Mouse (Mus musculus): ENCODE measurements around the gene Bicc1. TPM values are rescaled to one million over a fixed set of nuclear protein-coding genes. Genes with fewer than 3 reads are reported as not detected.

The Bicc1 gene
- total and polyA plus RNA-seq, 3 experiments: 13.7 to 17.1 (median 14.6) TPM

- Histone ChIP-seq H3K27ac (no peak overlapping the region; the same call in 1 of the 2 replicates), H3K36me3 (ENCODE audit: control insufficient read depth, insufficient read depth, low read length) (no peaks in the 10 kb centered on the region; the same call in 1 of the 2 replicates), H3K79me2 (replicated peaks; ENCODE audit: control insufficient read depth, insufficient read depth, low read length) (no peaks in the 10 kb centered on the region), H3K9ac (ENCODE audit: low read depth, low read length) (no peak overlapping the region), H3K27me3 (ENCODE audit: control insufficient read depth, insufficient read depth, low read length) (no peaks in the 10 kb centered on the region), H3K4me3 (no peak overlapping the region), H3K4me1 (ENCODE audit: control insufficient read depth, insufficient read depth, low read length) (peaks cover 4% of the 10 kb centered on the region)
- DNase-seq: no peak
- TF ChIP-seq POLR2A (IDR thresholded peaks at IDR 0.05; ENCODE audit: insufficient read depth, low read depth, low read length) (no peak), EP300 (IDR thresholded peaks at IDR 0.05; ENCODE audit: insufficient read depth, low read depth, low read length) (no peak), CTCF (IDR thresholded peaks at IDR 0.05) (no peak)
- intact Hi-C loops (cut with DNase I): no loop called here
- WGBS: 29% methylated on average over 6 of the region's 6 CpGs
These were observed 217.9 kb downstream of the Bicc1 start for GRCm38 (mm10) chr10:70941623-70942022.

GRCm38 (mm10) chr10:70939751-70940150, 219.7 kb downstream of the Bicc1 start:
- peak overlapping the region; percentile 6; the same call in 1 of the 2 replicates for H3K27ac ChIP-seq
- no peaks in the 10 kb centered on the region for H3K27me3 ChIP-seq (ENCODE audit: control insufficient read depth, insufficient read depth, low read length)
- DNase-seq: peak; percentile 55 to 72
- no peaks in the 10 kb centered on the region for H3K79me2 ChIP-seq (replicated peaks; ENCODE audit: control insufficient read depth, insufficient read depth, low read length)
- TF ChIP-seq POLR2A (IDR thresholded peaks at IDR 0.05; ENCODE audit: insufficient read depth, low read depth, low read length) (no peak), CTCF (IDR thresholded peaks at IDR 0.05) (no peak), EP300 (IDR thresholded peaks at IDR 0.05; ENCODE audit: insufficient read depth, low read depth, low read length) (no peak)
- WGBS: 41% methylated on average over 12 of the region's 12 CpGs
- H3K36me3 ChIP-seq (ENCODE audit: control insufficient read depth, insufficient read depth, low read length): no peaks in the 10 kb centered on the region; the same call in 1 of the 2 replicates
- intact Hi-C loops (cut with DNase I): no loop called here
- no peak overlapping the region for H3K9ac ChIP-seq (ENCODE audit: low read depth, low read length)
- peaks cover 4% of the 10 kb centered on the region for H3K4me1 ChIP-seq (ENCODE audit: control insufficient read depth, insufficient read depth, low read length)
- no peak overlapping the region for H3K4me3 ChIP-seq

- Histone ChIP-seq H3K4me3 (no peak overlapping the region), H3K79me2 (replicated peaks; ENCODE audit: control insufficient read depth, insufficient read depth, low read length) (no peaks in the 10 kb centered on the region), H3K4me1 (ENCODE audit: control insufficient read depth, insufficient read depth, low read length) (peaks cover 4% of the 10 kb centered on the region), H3K9ac (ENCODE audit: low read depth, low read length) (no peak overlapping the region), H3K27ac (peak overlapping the region; percentile 51; the same call in 1 of the 2 replicates), H3K27me3 (ENCODE audit: control insufficient read depth, insufficient read depth, low read length) (no peaks in the 10 kb centered on the region), H3K36me3 (ENCODE audit: control insufficient read depth, insufficient read depth, low read length) (no peaks in the 10 kb centered on the region; the same call in 1 of the 2 replicates)
- peak; percentile 51 to 53 for DNase-seq
- intact Hi-C loops (cut with DNase I): no loop called here
- 53% methylated on average over 6 of the region's 6 CpGs for WGBS
- TF ChIP-seq POLR2A (IDR thresholded peaks at IDR 0.05; ENCODE audit: insufficient read depth, low read depth, low read length) (no peak), EP300 (IDR thresholded peaks at IDR 0.05; ENCODE audit: insufficient read depth, low read depth, low read length) (0 out of 2 replicates have a peak, but pooled peaks have one; percentile 24), CTCF (IDR thresholded peaks at IDR 0.05) (no peak)
These were observed 222.1 kb downstream of the Bicc1 start for GRCm38 (mm10) chr10:70937450-70937849.

- intact Hi-C loops (cut with DNase I): no loop called here
- Histone ChIP-seq H3K79me2 (replicated peaks; ENCODE audit: control insufficient read depth, insufficient read depth, low read length) (no peaks in the 10 kb centered on the region), H3K27ac (no peak overlapping the region), H3K27me3 (ENCODE audit: control insufficient read depth, insufficient read depth, low read length) (no peaks in the 10 kb centered on the region), H3K4me3 (no peak overlapping the region), H3K9ac (ENCODE audit: low read depth, low read length) (no peak overlapping the region), H3K36me3 (ENCODE audit: control insufficient read depth, insufficient read depth, low read length) (no peaks in the 10 kb centered on the region), H3K4me1 (ENCODE audit: control insufficient read depth, insufficient read depth, low read length) (peaks cover 4% of the 10 kb centered on the region)
- no peak for DNase-seq
- 87% methylated on average over 3 of the region's 3 CpGs for WGBS
- no peak for TF ChIP-seq EP300 (IDR thresholded peaks at IDR 0.05; ENCODE audit: insufficient read depth, low read depth, low read length)
These were observed 223.5 kb downstream of the Bicc1 start for GRCm38 (mm10) chr10:70936008-70936407.

- whole genome bisulfite sequencing: 80% methylated on average over 4 of the region's 4 CpGs
- no peaks in the 10 kb centered on the region for H3K36me3 ChIP-seq (ENCODE audit: control insufficient read depth, insufficient read depth, low read length)
- no peaks in the 10 kb centered on the region for H3K4me1 ChIP-seq (ENCODE audit: control insufficient read depth, insufficient read depth, low read length)
- no peak for TF ChIP-seq POLR2A (IDR thresholded peaks at IDR 0.05; ENCODE audit: insufficient read depth, low read depth, low read length)
- no peak for TF ChIP-seq CTCF (IDR thresholded peaks at IDR 0.05)
- no peak for TF ChIP-seq EP300 (IDR thresholded peaks at IDR 0.05; ENCODE audit: insufficient read depth, low read depth, low read length)
- H3K9ac ChIP-seq (ENCODE audit: low read depth, low read length): no peak overlapping the region
- no peak overlapping the region for H3K4me3 ChIP-seq
- H3K27ac ChIP-seq: no peak overlapping the region
- H3K27me3 ChIP-seq (ENCODE audit: control insufficient read depth, insufficient read depth, low read length): no peaks in the 10 kb centered on the region
- intact Hi-C loops (cut with DNase I): no loop called here
- H3K79me2 ChIP-seq (replicated peaks; ENCODE audit: control insufficient read depth, insufficient read depth, low read length): no peaks in the 10 kb centered on the region
- DNase-seq: no peak
These were observed 233.4 kb downstream of the Bicc1 start for GRCm38 (mm10) chr10:70926126-70926525.

- peak in 1 of 2 experiments; percentile 29 for DNase-seq
- Histone ChIP-seq H3K4me1 (ENCODE audit: control insufficient read depth, insufficient read depth, low read length) (no peaks in the 10 kb centered on the region), H3K4me3 (no peak overlapping the region), H3K79me2 (replicated peaks; ENCODE audit: control insufficient read depth, insufficient read depth, low read length) (no peaks in the 10 kb centered on the region), H3K27me3 (ENCODE audit: control insufficient read depth, insufficient read depth, low read length) (no peaks in the 10 kb centered on the region), H3K9ac (ENCODE audit: low read depth, low read length) (no peak overlapping the region), H3K27ac (no peak overlapping the region), H3K36me3 (ENCODE audit: control insufficient read depth, insufficient read depth, low read length) (no peaks in the 10 kb centered on the region)
- intact Hi-C loops (cut with DNase I): no loop called here
- TF ChIP-seq POLR2A (IDR thresholded peaks at IDR 0.05; ENCODE audit: insufficient read depth, low read depth, low read length): no peak
- no peak for TF ChIP-seq CTCF (IDR thresholded peaks at IDR 0.05)
- TF ChIP-seq EP300 (IDR thresholded peaks at IDR 0.05; ENCODE audit: insufficient read depth, low read depth, low read length): no peak
- WGBS: 60% methylated on average over 3 of the region's 3 CpGs
These were observed 235.2 kb downstream of the Bicc1 start for GRCm38 (mm10) chr10:70924348-70924747.

Measured in heart, adult 2 months (tissue).